Mouse (Mus musculus) olfactory bulb, adult 2 months (tissue): Measurements from ENCODE around the gene Ifngr2.

Experiments
- CTCF ChIP-seq: fragments of 200-500 bp; IDR thresholded peaks from 2 replicates; pipeline ENCODE4 v1.5.1; 2012; ENCODE audit warnings: low read depth, mild to moderate bottlenecking, low read length, moderate library complexity; ENCODE audit not compliant: insufficient read depth
- POLR2A ChIP-seq: fragments of 200-500 bp; IDR thresholded peaks from 2 replicates; pipeline ENCODE4 v1.6.1; 2012; ENCODE audit warnings: mild to moderate bottlenecking, low read depth, low read length, moderate library complexity; ENCODE audit not compliant: insufficient read depth

DNA sequence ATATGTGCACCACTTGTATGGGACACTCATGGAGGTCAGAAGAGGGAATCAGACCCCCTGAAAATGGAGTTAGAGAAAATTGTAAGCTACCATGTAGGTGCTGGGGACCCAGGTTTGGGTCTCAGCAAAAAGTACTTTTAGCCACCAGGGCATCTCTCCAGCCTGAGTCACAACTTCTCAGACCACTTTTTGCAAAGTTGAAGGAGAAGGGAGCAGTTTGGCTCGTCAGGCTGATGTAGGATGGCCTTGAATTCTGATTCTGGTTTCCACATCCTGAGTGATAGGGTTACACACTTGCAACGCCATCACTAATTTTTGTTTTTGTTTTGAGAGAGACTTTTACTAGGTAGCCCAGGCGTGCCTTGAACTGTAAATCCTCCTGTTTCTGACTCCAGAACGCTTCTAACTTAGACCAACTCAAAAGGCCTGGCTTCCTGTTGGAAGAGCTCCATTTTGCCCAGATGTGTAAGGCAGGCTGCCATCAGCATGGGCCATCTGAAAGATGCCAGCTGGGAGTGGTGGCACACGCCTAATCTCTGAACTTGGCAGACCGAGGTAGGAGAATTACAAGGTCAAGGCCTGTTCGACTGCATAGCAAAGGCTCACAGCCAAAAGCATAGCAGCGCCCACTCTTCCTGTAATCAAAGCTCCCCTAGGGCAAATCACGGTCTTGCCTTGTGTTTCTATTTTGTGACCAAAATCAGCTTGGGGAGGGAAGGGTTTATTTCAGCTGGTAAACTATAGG is 62.8 kb downstream of the Ifngr2 start:
- TF ChIP-seq CTCF (no peak), POLR2A (no peak)
